Mouse (Mus musculus): ENCODE measurements around the gene 1110002E22Rik.

GRCm38 (mm10) chr3:138043316-138043715 is 21.5 kb upstream of the 1110002E22Rik start:
- TF ChIP-seq CTCF (IDR thresholded peaks at IDR 0.05; ENCODE audit: borderline replicate concordance, insufficient read depth, low read depth, low read length), result no peak
- no peak for TF ChIP-seq POLR2A (IDR thresholded peaks at IDR 0.05; ENCODE audit: borderline replicate concordance, insufficient read depth, low read length)

Measured in cerebellum, adult 2 months (tissue).